Mouse (Mus musculus) myocyte (in vitro differentiated cells): ENCODE measurements around the gene Dhx35.

ENCODE experiments used
- E2F4 ChIP-seq: IDR thresholded peaks from one replicate; pipeline ENCODE4 v1.6.1; 2011; ENCODE audit warnings: mild to moderate bottlenecking, control low read depth, moderate library complexity; ENCODE audit not compliant: insufficient read depth
- MAX ChIP-seq: IDR thresholded peaks from one replicate; pipeline ENCODE4 v1.6.1; 2011; ENCODE audit warnings: low read depth, mild to moderate bottlenecking, control low read depth
- MYOD1 ChIP-seq, 3 experiments: IDR thresholded peaks; one replicate each; pipeline ENCODE4 v1.6.1; 2011; ENCODE audit warnings: control low read depth in 2 of 3, low read depth in 2 of 3, mild to moderate bottlenecking in 2 of 3, moderate library complexity in 1 of 3; ENCODE audit not compliant: insufficient read length in 2 of 3, control insufficient read depth in 1 of 3
- MYOG ChIP-seq, 3 experiments: IDR thresholded peaks; one replicate each; pipeline ENCODE4 v1.6.1; 2011; ENCODE audit warnings: control low read depth in 2 of 3, low read depth in 2 of 3, mild to moderate bottlenecking in 2 of 3; ENCODE audit not compliant: insufficient read length in 2 of 3, control insufficient read depth in 1 of 3, insufficient read depth in 1 of 3
- POLR2A ChIP-seq: IDR thresholded peaks from one replicate; pipeline ENCODE4 v1.6.1; 2011; ENCODE audit warnings: low read depth, mild to moderate bottlenecking, control low read depth, moderate library complexity; ENCODE audit not compliant: insufficient read length
- REST ChIP-seq: IDR thresholded peaks from one replicate; pipeline ENCODE4 v1.6.1; 2011; ENCODE audit warnings: mild to moderate bottlenecking, control low read depth, moderate library complexity; ENCODE audit not compliant: insufficient read depth, insufficient read length
- TCF3 ChIP-seq: IDR thresholded peaks from one replicate; pipeline ENCODE4 v1.6.1; 2011; ENCODE audit warnings: low read depth, control low read depth; ENCODE audit not compliant: insufficient read length
- USF1 ChIP-seq: IDR thresholded peaks from one replicate; pipeline ENCODE4 v1.6.1; 2011; ENCODE audit warnings: low read depth, mild to moderate bottlenecking, control low read depth, moderate library complexity

- TF ChIP-seq POLR2A (no peak), USF1 (no peak), MAX (no peak), MYOD1 (IDR thresholded peaks at IDR 0.05; ENCODE audit: control insufficient read depth in 1 of 3, insufficient read length in 2 of 3, low read depth in 2 of 3) (no peak), TCF3 (no peak), E2F4 (no peak), MYOG (IDR thresholded peaks at IDR 0.05; ENCODE audit: control insufficient read depth in 1 of 3, insufficient read depth in 1 of 3, insufficient read length in 2 of 3, low read depth in 2 of 3) (no peak), REST (no peak)
Observed at GRCm38 (mm10) chr2:158777490-158777889, 17.1 kb upstream of the Dhx35 start.
